Mouse (Mus musculus) E14TG2a.4 (cell line): Measurements from ENCODE around the gene Hdc.

Experiments
- H3K27me3 ChIP-seq: 2 replicates; pipeline ENCODE4 v1.6.1; 2014; ENCODE audit warnings: low read length, control low read depth; ENCODE audit not compliant: insufficient read depth
- H3K36me3 ChIP-seq: 2 replicates; pipeline ENCODE4 v1.6.1; 2014; ENCODE audit warnings: low read length, control low read depth; ENCODE audit not compliant: insufficient read depth
- H3K4me1 ChIP-seq: replicated peaks from 2 replicates; pipeline ENCODE4 v1.6.1; 2014; ENCODE audit warnings: low read depth, low read length, control low read depth
- H3K4me3 ChIP-seq: replicated peaks from 2 replicates; pipeline ENCODE4 v1.5.1; 2014; ENCODE audit warnings: mild to moderate bottlenecking, low read length
- H3K9me3 ChIP-seq: 2 replicates; pipeline ENCODE4 v1.6.1; 2014; ENCODE audit warnings: low read length, control low read depth
- CTCF ChIP-seq: conservative IDR thresholded peaks from 2 replicates; pipeline ENCODE4 v1.5.1; 2014; ENCODE audit warnings: low read length
- NANOG ChIP-seq: IDR thresholded peaks from 2 replicates; pipeline ENCODE4 v1.6.1; 2014; ENCODE audit warnings: borderline replicate concordance, low read length, mixed read lengths
- POU5F1 ChIP-seq: IDR thresholded peaks from 2 replicates; pipeline ENCODE4 v1.6.1; 2014; ENCODE audit warnings: low read length, borderline replicate concordance

The Hdc gene

GRCm38 (mm10) chr2:126572747-126573146 is 46.4 kb downstream of the Hdc start:
- TF ChIP-seq CTCF (no peak), NANOG (no peak), POU5F1 (no peak)
- H3K9me3 ChIP-seq = no peaks in the 10 kb centered on the region
- no peak overlapping the region for H3K4me3 ChIP-seq
- peaks cover 99% of the 10 kb centered on the region for H3K36me3 ChIP-seq
- H3K4me1 ChIP-seq = no peaks in the 10 kb centered on the region
- no peaks in the 10 kb centered on the region for H3K27me3 ChIP-seq

DNA sequence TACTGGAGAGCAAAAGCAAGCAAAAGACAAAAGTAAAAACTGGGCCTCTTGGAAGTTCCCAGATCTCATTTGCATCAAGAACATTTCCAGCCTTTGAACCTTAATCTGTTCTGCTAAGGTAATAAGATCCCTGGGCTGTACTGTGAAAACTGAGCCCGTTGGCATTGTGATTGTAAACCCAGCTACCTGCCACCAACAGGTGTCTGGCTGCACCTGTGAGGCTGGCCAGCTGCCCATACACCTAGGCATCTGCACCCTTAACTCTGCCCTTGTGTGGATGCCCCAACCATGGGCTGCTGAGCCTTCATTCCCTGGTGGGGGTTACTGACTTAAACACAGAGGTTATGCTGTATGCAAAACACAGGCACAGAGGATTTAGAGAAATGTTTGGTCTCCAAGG is 46.9 kb downstream of the Hdc start:
- no peaks in the 10 kb centered on the region for H3K27me3 ChIP-seq
- no peak overlapping the region for H3K4me3 ChIP-seq
- no peak for TF ChIP-seq NANOG
- TF ChIP-seq POU5F1 = no peak
- no peak for TF ChIP-seq CTCF
- peaks cover 99% of the 10 kb centered on the region for H3K36me3 ChIP-seq
- no peaks in the 10 kb centered on the region for H3K9me3 ChIP-seq
- no peaks in the 10 kb centered on the region for H3K4me1 ChIP-seq

DNA sequence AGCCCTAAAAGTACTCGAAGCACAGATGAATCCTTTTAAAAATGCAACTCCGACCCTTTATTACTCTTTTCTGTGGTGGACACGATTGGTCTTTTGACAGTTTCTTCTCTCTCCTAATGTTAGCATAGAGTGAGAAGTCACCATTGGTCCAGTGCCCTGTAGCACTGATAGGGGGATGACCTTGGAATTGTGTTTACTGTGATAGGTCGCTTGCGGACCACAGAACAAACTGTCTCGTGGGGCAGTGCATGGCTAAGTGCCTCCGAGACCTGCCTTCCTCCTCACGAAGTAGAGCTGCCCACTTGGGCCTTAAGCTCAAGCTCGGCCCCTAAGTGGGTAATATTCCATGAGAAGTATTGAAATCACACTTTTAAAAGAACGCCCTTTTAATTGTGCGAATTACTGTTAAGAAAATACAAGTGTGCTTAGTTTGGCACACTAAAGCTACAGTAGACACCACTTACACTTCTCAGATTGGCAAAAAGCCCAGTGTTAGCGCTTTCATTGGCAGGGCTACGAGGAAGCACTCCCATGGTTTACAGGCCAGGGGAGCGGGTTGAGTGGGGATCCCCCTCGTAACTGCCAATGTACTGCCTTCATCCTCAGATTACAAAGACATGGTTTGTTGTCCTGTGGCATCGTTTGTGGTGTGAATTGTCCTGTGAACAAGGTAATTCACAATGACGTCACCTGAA is 55.5 kb downstream of the Hdc start:
- H3K9me3 ChIP-seq = no peaks in the 10 kb centered on the region
- H3K36me3 ChIP-seq = peaks cover 94% of the 10 kb centered on the region
- H3K27me3 ChIP-seq = no peaks in the 10 kb centered on the region
- no peak overlapping the region for H3K4me3 ChIP-seq
- no peak for TF ChIP-seq NANOG
- TF ChIP-seq CTCF = no peak
- TF ChIP-seq POU5F1 = no peak
- peaks cover 5% of the 10 kb centered on the region for H3K4me1 ChIP-seq

DNA sequence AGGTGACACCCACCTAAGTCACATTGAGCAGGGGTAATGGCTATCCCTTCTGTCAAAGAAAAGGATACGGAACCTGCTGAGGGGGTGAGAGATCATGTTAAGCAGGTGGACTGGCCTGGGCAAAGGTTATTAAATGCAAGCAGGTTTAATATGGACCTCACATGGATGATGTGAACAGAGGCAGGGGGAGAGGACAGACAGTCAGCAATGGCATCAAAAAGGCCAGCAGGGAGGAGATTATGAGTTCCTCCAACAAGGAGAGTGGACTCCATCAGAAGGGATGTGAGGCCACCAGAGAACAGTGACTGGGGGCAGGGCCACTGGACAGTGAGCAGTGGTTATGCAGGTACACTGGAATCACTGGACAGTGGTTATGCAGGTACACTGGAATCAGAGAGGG is 59.0 kb downstream of the Hdc start:
- no peaks in the 10 kb centered on the region for H3K9me3 ChIP-seq
- peaks cover 89% of the 10 kb centered on the region for H3K36me3 ChIP-seq
- no peak overlapping the region for H3K4me3 ChIP-seq
- peaks cover 32% of the 10 kb centered on the region for H3K4me1 ChIP-seq
- no peak for TF ChIP-seq NANOG
- no peak for TF ChIP-seq CTCF
- TF ChIP-seq POU5F1 = no peak
- H3K27me3 ChIP-seq = no peaks in the 10 kb centered on the region

DNA sequence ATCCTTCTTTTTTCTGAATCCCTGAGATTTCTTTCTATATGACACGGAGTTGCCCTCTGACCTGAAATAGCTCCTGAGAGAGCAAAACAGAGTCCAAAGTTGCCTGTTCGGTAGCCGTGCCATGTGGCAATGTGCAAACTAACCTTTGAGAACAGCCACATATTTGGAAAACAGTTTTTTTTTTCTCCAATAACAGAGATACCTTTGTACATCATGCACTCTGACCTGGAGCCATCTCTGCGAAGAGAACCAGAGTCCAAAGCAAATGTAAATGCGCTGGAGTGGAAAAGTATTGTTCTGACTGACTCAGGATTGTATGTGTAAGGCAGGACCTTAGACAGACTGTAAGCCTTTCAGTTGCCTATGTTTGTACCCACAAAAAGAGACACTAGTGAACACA is 63.6 kb downstream of the Hdc start:
- H3K4me3 ChIP-seq = peak overlapping the region; percentile 90; the same call in 1 of the 2 replicates
- TF ChIP-seq CTCF (no peak), POU5F1 (no peak), NANOG (no peak)
- H3K27me3 ChIP-seq = no peaks in the 10 kb centered on the region
- peaks cover 50% of the 10 kb centered on the region for H3K36me3 ChIP-seq
- H3K9me3 ChIP-seq = peaks cover 6% of the 10 kb centered on the region
- H3K4me1 ChIP-seq = peaks cover 63% of the 10 kb centered on the region

GRCm38 (mm10) chr2:126553291-126553639 is 65.8 kb downstream of the Hdc start:
- Histone ChIP-seq H3K27me3 (no peaks in the 10 kb centered on the region), H3K4me3 (peak overlapping the region; percentile 90), H3K36me3 (peaks cover 31% of the 10 kb centered on the region), H3K9me3 (peaks cover 24% of the 10 kb centered on the region), H3K4me1 (peaks cover 58% of the 10 kb centered on the region)
- TF ChIP-seq POU5F1 = no peak
- no peak for TF ChIP-seq NANOG
- no peak for TF ChIP-seq CTCF

GRCm38 (mm10) chr2:126552357-126553290 is 66.5 kb downstream of the Hdc start, which contains the start of gene Slc27a2:
Gene Slc27a2, plus strand, starts transcription at chr2:126552407.
- Histone ChIP-seq H3K36me3 (peaks cover 29% of the 10 kb centered on the region), H3K9me3 (peaks cover 24% of the 10 kb centered on the region), H3K4me1 (peaks cover 56% of the 10 kb centered on the region), H3K4me3 (peak within 1 kb of the TSS; percentile 90), H3K27me3 (no peaks in the 10 kb centered on the region)
- TF ChIP-seq CTCF = no peak
- peak; percentile 65 for TF ChIP-seq NANOG
- no peak for TF ChIP-seq POU5F1

DNA sequence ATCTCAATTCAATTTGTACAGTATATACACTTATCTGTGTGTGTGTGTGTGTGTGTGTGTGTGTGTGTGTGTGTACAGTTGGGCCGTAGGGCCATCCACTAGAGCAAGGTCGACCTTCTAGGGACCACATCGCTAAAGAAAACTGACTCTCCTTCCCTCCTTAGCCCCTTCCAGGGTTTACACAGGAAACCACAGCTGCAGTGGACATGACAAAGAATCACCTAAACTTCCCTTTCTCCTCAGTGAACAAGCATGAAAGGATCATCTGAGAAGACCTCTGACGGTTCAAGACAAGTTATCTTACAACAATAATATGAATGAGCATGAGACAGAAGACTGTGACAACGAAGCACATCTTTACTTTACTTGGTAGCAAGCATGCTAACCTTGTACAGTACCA is 67.2 kb downstream of the Hdc start:
- no peak for TF ChIP-seq CTCF
- TF ChIP-seq POU5F1 = no peak
- no peak for TF ChIP-seq NANOG
- peaks cover 23% of the 10 kb centered on the region for H3K36me3 ChIP-seq
- H3K4me3 ChIP-seq = no peak overlapping the region
- peaks cover 24% of the 10 kb centered on the region for H3K9me3 ChIP-seq
- no peaks in the 10 kb centered on the region for H3K27me3 ChIP-seq
- peaks cover 48% of the 10 kb centered on the region for H3K4me1 ChIP-seq
